Mouse (Mus musculus): ENCODE measurements around the gene Fstl5. TPM values are rescaled to one million over a fixed set of nuclear protein-coding genes. Genes with fewer than 3 reads are reported as not detected.
"Not testable (repeated sequence)": the region's sequence is repeated elsewhere in the genome, so short reads cannot be mapped to it uniquely, and the experiment has no call there.

Gene Fstl5
- polyA plus RNA-seq, 1 experiment from 2014 or later: 0.40 TPM

- no peaks in the 10 kb centered on the region for H3K27me3 ChIP-seq (replicated peaks; ENCODE audit: control insufficient read depth, insufficient read depth, low read length)
- no peak overlapping the region for H3K4me2 ChIP-seq
- no peak overlapping the region for H3K27ac ChIP-seq (ENCODE audit: low read depth, low read length)
- no peaks in the 10 kb centered on the region for H3K9me3 ChIP-seq (ENCODE audit: control insufficient read depth, low read length)
- ATAC-seq (replicated peaks; ENCODE audit: low FRiP score) (no peak), DNase-seq (ENCODE audit: low spot score) (no peak)
- no peak overlapping the region for H3K4me3 ChIP-seq (ENCODE audit: low read depth, low read length)
- H3K4me1 ChIP-seq (replicated peaks; ENCODE audit: control insufficient read depth, insufficient read depth, low read length): no peaks in the 10 kb centered on the region
- H3K36me3 ChIP-seq (ENCODE audit: control insufficient read depth, insufficient read depth, low read length): no peaks in the 10 kb centered on the region
- WGBS: 97% methylated on average over 4 of the region's 4 CpGs
- H3K9ac ChIP-seq (ENCODE audit: low read depth, low read length): no peak overlapping the region
These were observed 295.8 kb downstream of the Fstl5 start for GRCm38 (mm10) chr3:76369910-76370309.

GRCm38 (mm10) chr3:76428775-76429372, 354.8 kb downstream of the Fstl5 start:
- Histone ChIP-seq H3K27ac (ENCODE audit: low read depth, low read length) (no peak overlapping the region), H3K4me3 (ENCODE audit: low read depth, low read length) (no peak overlapping the region), H3K4me1 (replicated peaks; ENCODE audit: control insufficient read depth, insufficient read depth, low read length) (no peaks in the 10 kb centered on the region), H3K9me3 (ENCODE audit: control insufficient read depth, low read length) (no peaks in the 10 kb centered on the region), H3K9ac (ENCODE audit: low read depth, low read length) (no peak overlapping the region), H3K4me2 (no peak overlapping the region), H3K27me3 (replicated peaks; ENCODE audit: control insufficient read depth, insufficient read depth, low read length) (no peaks in the 10 kb centered on the region), H3K36me3 (ENCODE audit: control insufficient read depth, insufficient read depth, low read length) (no peaks in the 10 kb centered on the region)
- no peak for DNase-seq (ENCODE audit: low spot score)
- no peak for ATAC-seq (replicated peaks; ENCODE audit: low FRiP score)
- WGBS: 81% methylated on average over 6 of the region's 6 CpGs

GRCm38 (mm10) chr3:76467229-76467874, 393.3 kb downstream of the Fstl5 start:
- ATAC-seq (replicated peaks; ENCODE audit: low FRiP score) (no peak), DNase-seq (ENCODE audit: low spot score) (no peak)
- no peak overlapping the region for H3K4me2 ChIP-seq
- H3K9me3 ChIP-seq (ENCODE audit: control insufficient read depth, low read length): no peaks in the 10 kb centered on the region
- H3K36me3 ChIP-seq (ENCODE audit: control insufficient read depth, insufficient read depth, low read length): no peaks in the 10 kb centered on the region
- no peak overlapping the region for H3K9ac ChIP-seq (ENCODE audit: low read depth, low read length)
- no peak overlapping the region for H3K4me3 ChIP-seq (ENCODE audit: low read depth, low read length)
- H3K4me1 ChIP-seq (replicated peaks; ENCODE audit: control insufficient read depth, insufficient read depth, low read length): no peaks in the 10 kb centered on the region
- no peak overlapping the region for H3K27ac ChIP-seq (ENCODE audit: low read depth, low read length)
- H3K27me3 ChIP-seq (replicated peaks; ENCODE audit: control insufficient read depth, insufficient read depth, low read length): no peaks in the 10 kb centered on the region

GRCm38 (mm10) chr3:76468147-76468546, 394.1 kb downstream of the Fstl5 start:
- H3K27me3 ChIP-seq (replicated peaks; ENCODE audit: control insufficient read depth, insufficient read depth, low read length): no peaks in the 10 kb centered on the region
- H3K4me2 ChIP-seq: no peak overlapping the region
- no peak overlapping the region for H3K9ac ChIP-seq (ENCODE audit: low read depth, low read length)
- no peaks in the 10 kb centered on the region for H3K4me1 ChIP-seq (replicated peaks; ENCODE audit: control insufficient read depth, insufficient read depth, low read length)
- H3K4me3 ChIP-seq (ENCODE audit: low read depth, low read length): no peak overlapping the region
- no peaks in the 10 kb centered on the region for H3K9me3 ChIP-seq (ENCODE audit: control insufficient read depth, low read length)
- no peaks in the 10 kb centered on the region for H3K36me3 ChIP-seq (ENCODE audit: control insufficient read depth, insufficient read depth, low read length)
- DNase-seq (ENCODE audit: low spot score) (no peak), ATAC-seq (replicated peaks; ENCODE audit: low FRiP score) (no peak)
- 56% methylated on average over 1 of the region's 1 CpGs for WGBS
- no peak overlapping the region for H3K27ac ChIP-seq (ENCODE audit: low read depth, low read length)

GRCm38 (mm10) chr3:76507891-76508290, 433.8 kb downstream of the Fstl5 start:
- H3K27me3 ChIP-seq (replicated peaks; ENCODE audit: control insufficient read depth, insufficient read depth, low read length); H3K4me3 ChIP-seq (ENCODE audit: low read depth, low read length); H3K27ac ChIP-seq (ENCODE audit: low read depth, low read length); H3K4me1 ChIP-seq (replicated peaks; ENCODE audit: control insufficient read depth, insufficient read depth, low read length); H3K9ac ChIP-seq (ENCODE audit: low read depth, low read length); DNase-seq (ENCODE audit: low spot score); H3K4me2 ChIP-seq; H3K9me3 ChIP-seq (ENCODE audit: control insufficient read depth, low read length); H3K36me3 ChIP-seq (ENCODE audit: control insufficient read depth, insufficient read depth, low read length); ATAC-seq (replicated peaks; ENCODE audit: low FRiP score): not testable (repeated sequence)
- WGBS: 83% methylated on average over 3 of the region's 3 CpGs

- H3K4me3 ChIP-seq (ENCODE audit: low read depth, low read length): no peak overlapping the region
- WGBS: 88% methylated on average over 14 of the region's 14 CpGs
These were observed 434.7 kb downstream of the Fstl5 start for GRCm38 (mm10) chr3:76508811-76509210.

GRCm38 (mm10) chr3:76567346-76567745, 493.3 kb downstream of the Fstl5 start:
- no peaks in the 10 kb centered on the region for H3K9me3 ChIP-seq (ENCODE audit: control insufficient read depth, low read length)
- ATAC-seq (replicated peaks; ENCODE audit: low FRiP score) (no peak), DNase-seq (ENCODE audit: low spot score) (no peak)
- H3K4me3 ChIP-seq (ENCODE audit: low read depth, low read length): no peak overlapping the region
- H3K27me3 ChIP-seq (replicated peaks; ENCODE audit: control insufficient read depth, insufficient read depth, low read length): no peaks in the 10 kb centered on the region
- no peak overlapping the region for H3K4me2 ChIP-seq
- no peaks in the 10 kb centered on the region for H3K4me1 ChIP-seq (replicated peaks; ENCODE audit: control insufficient read depth, insufficient read depth, low read length)
- H3K27ac ChIP-seq (ENCODE audit: low read depth, low read length): no peak overlapping the region
- H3K36me3 ChIP-seq (ENCODE audit: control insufficient read depth, insufficient read depth, low read length): no peaks in the 10 kb centered on the region
- no peak overlapping the region for H3K9ac ChIP-seq (ENCODE audit: low read depth, low read length)

More at GRCm38 (mm10) chr3:76508811-76509210, 434.7 kb downstream of the Fstl5 start:
- H3K4me1 ChIP-seq (replicated peaks; ENCODE audit: control insufficient read depth, insufficient read depth, low read length): no peaks in the 10 kb centered on the region
- H3K27me3 ChIP-seq (replicated peaks; ENCODE audit: control insufficient read depth, insufficient read depth, low read length): no peaks in the 10 kb centered on the region
- ATAC-seq (replicated peaks; ENCODE audit: low FRiP score) (no peak), DNase-seq (ENCODE audit: low spot score) (no peak)
- H3K36me3 ChIP-seq (ENCODE audit: control insufficient read depth, insufficient read depth, low read length): no peaks in the 10 kb centered on the region
- no peak overlapping the region for H3K9ac ChIP-seq (ENCODE audit: low read depth, low read length)
- no peaks in the 10 kb centered on the region for H3K9me3 ChIP-seq (ENCODE audit: control insufficient read depth, low read length)
- H3K27ac ChIP-seq (ENCODE audit: low read depth, low read length): no peak overlapping the region
- no peak overlapping the region for H3K4me2 ChIP-seq

GRCm38 (mm10) chr3:76572478-76572877, 498.4 kb downstream of the Fstl5 start:
- no peak overlapping the region for H3K27ac ChIP-seq (ENCODE audit: low read depth, low read length)
- DNase-seq (ENCODE audit: low spot score): no peak
- ATAC-seq (replicated peaks; ENCODE audit: low FRiP score): no peak

GRCm38 (mm10) chr3:76572920-76573541, 499.0 kb downstream of the Fstl5 start:
- no peaks in the 10 kb centered on the region for H3K4me1 ChIP-seq (replicated peaks; ENCODE audit: control insufficient read depth, insufficient read depth, low read length)
- no peak overlapping the region for H3K27ac ChIP-seq (ENCODE audit: low read depth, low read length)
- DNase-seq (ENCODE audit: low spot score): no peak
- H3K36me3 ChIP-seq (ENCODE audit: control insufficient read depth, insufficient read depth, low read length): no peaks in the 10 kb centered on the region
- no peaks in the 10 kb centered on the region for H3K27me3 ChIP-seq (replicated peaks; ENCODE audit: control insufficient read depth, insufficient read depth, low read length)
- no peak overlapping the region for H3K4me2 ChIP-seq
- WGBS: 83% methylated on average over 3 of the region's 3 CpGs
- no peak overlapping the region for H3K4me3 ChIP-seq (ENCODE audit: low read depth, low read length)
- no peaks in the 10 kb centered on the region for H3K9me3 ChIP-seq (ENCODE audit: control insufficient read depth, low read length)
- no peak for ATAC-seq (replicated peaks; ENCODE audit: low FRiP score)
- H3K9ac ChIP-seq (ENCODE audit: low read depth, low read length): no peak overlapping the region

More at GRCm38 (mm10) chr3:76572478-76572877, 498.4 kb downstream of the Fstl5 start:
- Histone ChIP-seq H3K36me3 (ENCODE audit: control insufficient read depth, insufficient read depth, low read length) (no peaks in the 10 kb centered on the region), H3K9ac (ENCODE audit: low read depth, low read length) (no peak overlapping the region), H3K4me3 (ENCODE audit: low read depth, low read length) (no peak overlapping the region), H3K27me3 (replicated peaks; ENCODE audit: control insufficient read depth, insufficient read depth, low read length) (no peaks in the 10 kb centered on the region), H3K4me2 (no peak overlapping the region), H3K4me1 (replicated peaks; ENCODE audit: control insufficient read depth, insufficient read depth, low read length) (no peaks in the 10 kb centered on the region), H3K9me3 (ENCODE audit: control insufficient read depth, low read length) (no peaks in the 10 kb centered on the region)
- WGBS: 57% methylated on average over 3 of the region's 3 CpGs

All from liver, embryonic 11.5 days (tissue).